Mouse (Mus musculus): Measurements from ENCODE around the gene Esrrb. TPM values are rescaled to one million over a fixed set of nuclear protein-coding genes. Genes with fewer than 3 reads are reported as not detected.
A peak's percentile ranks its signal among the peaks of the same experiment; 100 is the strongest.

Esrrb gene
- polyA plus RNA-seq, 1 experiment from 2014 or later, result 0.45 TPM

DNA sequence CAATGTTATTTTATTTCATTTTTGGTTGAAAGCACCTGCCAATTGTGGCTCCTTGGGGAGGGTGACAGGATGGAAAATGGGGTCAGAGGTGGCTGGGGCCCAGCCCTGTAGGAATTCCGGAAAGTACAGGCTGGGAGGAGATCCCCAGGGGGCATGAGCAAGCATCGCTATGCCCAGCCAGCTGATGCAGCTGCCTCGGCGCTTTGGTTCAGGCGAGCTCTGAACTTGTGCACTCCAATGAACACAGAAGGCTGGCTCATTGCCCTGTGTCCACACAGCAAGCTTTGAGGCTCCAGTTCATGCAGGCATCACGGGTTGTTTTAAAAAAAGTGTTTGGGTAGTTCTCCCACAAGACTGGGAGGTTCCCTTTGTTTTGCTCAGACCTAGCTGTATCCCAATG lies 156.8 kb downstream of the Esrrb start:
- ATAC-seq, result no peak
- peaks cover 13% of the 10 kb centered on the region for H3K27me3 ChIP-seq
- CTCF ChIA-PET, result no interaction called here
- POLR2A ChIA-PET, result no interaction called here
- in situ Hi-C loops (cut with MboI; ENCODE audit: low pct_unique_long_range_greater_than_20kb), result no loop called here
- TF ChIP-seq CTCF (IDR thresholded peaks at IDR 0.05), result no peak
- DNase-seq (ENCODE audit: low read depth, low spot score), result no peak

GRCm38 (mm10) chr12:86518746-86519145 lies 157.8 kb downstream of the Esrrb start:
- in situ Hi-C loops (cut with MboI; ENCODE audit: low pct_unique_long_range_greater_than_20kb), result no loop called here
- peaks cover 13% of the 10 kb centered on the region for H3K27me3 ChIP-seq
- ChIA-PET CTCF (no interaction called here), POLR2A (no interaction called here)
- no peak for TF ChIP-seq CTCF (IDR thresholded peaks at IDR 0.05)
- DNase-seq (ENCODE audit: low read depth, low spot score) (no peak), ATAC-seq (no peak)

- ChIA-PET CTCF (no interaction called here), POLR2A (no interaction called here)
- no peak for TF ChIP-seq CTCF (IDR thresholded peaks at IDR 0.05)
- peaks cover 11% of the 10 kb centered on the region for H3K27me3 ChIP-seq
- ATAC-seq (no peak), DNase-seq (ENCODE audit: low read depth, low spot score) (no peak)
- in situ Hi-C loops (cut with MboI; ENCODE audit: low pct_unique_long_range_greater_than_20kb), result no loop called here
These were observed 173.4 kb downstream of the Esrrb start for GRCm38 (mm10) chr12:86534283-86534682.

DNA sequence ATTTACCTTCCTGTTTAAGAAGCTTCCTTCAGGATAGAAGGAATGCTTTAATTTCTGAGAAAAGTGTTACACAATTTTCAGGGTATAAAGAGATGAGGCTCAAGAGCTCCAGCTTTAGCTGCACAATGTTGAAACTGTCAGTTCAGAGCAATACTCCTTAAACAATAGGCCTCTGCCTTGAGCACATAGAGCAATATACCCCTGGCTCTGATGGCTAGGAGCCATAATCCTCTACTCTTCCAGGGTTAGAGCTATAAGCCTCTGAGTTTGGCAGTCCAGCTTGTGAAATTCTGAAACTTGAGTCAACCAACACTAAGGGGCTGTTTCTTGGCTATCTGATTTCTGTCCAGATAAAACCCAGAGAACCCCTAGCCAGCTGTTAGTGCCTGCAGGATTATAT lies 176.9 kb downstream of the Esrrb start:
- ATAC-seq, result no peak
- ChIA-PET POLR2A (no interaction called here), CTCF (no interaction called here)
- TF ChIP-seq CTCF (IDR thresholded peaks at IDR 0.05), result no peak
- peaks cover 30% of the 10 kb centered on the region for H3K27me3 ChIP-seq
- DNase-seq (ENCODE audit: low read depth, low spot score), result no peak
- in situ Hi-C loops (cut with MboI; ENCODE audit: low pct_unique_long_range_greater_than_20kb), result no loop called here

DNA sequence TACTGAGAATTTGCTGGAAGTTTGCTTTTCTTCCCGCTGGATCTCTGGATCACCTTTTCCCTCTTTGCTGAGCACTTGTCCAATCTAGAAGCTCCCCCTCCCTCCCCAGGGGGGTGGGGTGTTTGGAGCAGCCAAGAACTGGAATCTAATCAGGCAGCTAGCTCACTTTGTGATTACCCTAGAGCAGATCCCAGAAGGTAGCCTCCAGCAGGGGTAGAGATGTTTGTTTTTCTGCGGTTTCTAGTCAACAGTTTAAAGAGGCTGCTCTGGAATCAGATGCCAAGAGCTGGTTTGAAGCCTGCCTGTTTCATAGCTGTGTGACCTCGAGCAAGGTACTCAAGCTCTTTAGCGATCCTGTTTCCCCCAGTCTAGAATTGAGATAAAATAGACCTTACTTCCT lies 177.8 kb downstream of the Esrrb start:
- DNase-seq (ENCODE audit: low read depth, low spot score), result no peak
- ATAC-seq, result no peak
- TF ChIP-seq CTCF (IDR thresholded peaks at IDR 0.05), result no peak
- peaks cover 30% of the 10 kb centered on the region for H3K27me3 ChIP-seq
- ChIA-PET CTCF (no interaction called here), POLR2A (no interaction called here)
- in situ Hi-C loops (cut with MboI; ENCODE audit: low pct_unique_long_range_greater_than_20kb), result no loop called here

GRCm38 (mm10) chr12:86539511-86539910 lies 178.6 kb downstream of the Esrrb start:
- ATAC-seq (no peak), DNase-seq (ENCODE audit: low read depth, low spot score) (no peak)
- ChIA-PET CTCF (no interaction called here), POLR2A (no interaction called here)
- H3K27me3 ChIP-seq, result peaks cover 30% of the 10 kb centered on the region
- no peak for TF ChIP-seq CTCF (IDR thresholded peaks at IDR 0.05)
- in situ Hi-C loops (cut with MboI; ENCODE audit: low pct_unique_long_range_greater_than_20kb), result no loop called here

- peaks cover 10% of the 10 kb centered on the region for H3K27me3 ChIP-seq
- DNase-seq (ENCODE audit: low read depth, low spot score) (no peak), ATAC-seq (no peak)
- ChIA-PET POLR2A (no interaction called here), CTCF (no interaction called here)
- in situ Hi-C loops (cut with MboI; ENCODE audit: low pct_unique_long_range_greater_than_20kb), result no loop called here
- no peak for TF ChIP-seq CTCF (IDR thresholded peaks at IDR 0.05)
These were observed 186.9 kb downstream of the Esrrb start for GRCm38 (mm10) chr12:86547808-86548207.

DNA sequence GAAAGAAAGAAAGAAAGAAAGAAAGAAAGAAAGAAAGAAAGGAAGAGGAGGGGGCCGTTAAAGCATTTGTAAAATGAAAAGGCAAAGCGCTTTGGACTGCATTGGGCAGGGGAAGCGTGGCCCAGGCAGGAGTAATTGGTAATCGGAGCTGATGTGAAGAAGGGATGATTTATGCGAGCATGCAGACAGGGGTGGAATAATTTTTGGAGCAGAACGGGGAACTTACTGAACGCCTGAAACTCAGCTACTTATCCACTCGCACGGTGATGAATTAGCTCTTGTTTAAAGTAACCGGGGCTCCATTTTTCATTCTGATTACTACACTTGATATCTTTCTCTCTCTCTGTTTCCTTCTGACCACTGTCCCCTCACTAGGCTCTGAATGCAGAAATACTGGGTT lies 192.1 kb downstream of the Esrrb start:
- in situ Hi-C loops (cut with MboI; ENCODE audit: low pct_unique_long_range_greater_than_20kb), result no loop called here
- CTCF ChIA-PET, result no interaction called here
- ATAC-seq (no peak), DNase-seq (ENCODE audit: low read depth, low spot score) (no peak)
- H3K27me3 ChIP-seq, result peaks cover 17% of the 10 kb centered on the region
- no peak for TF ChIP-seq CTCF (IDR thresholded peaks at IDR 0.05)
- POLR2A ChIA-PET, result no interaction called here

GRCm38 (mm10) chr12:86556796-86557517 lies 196.0 kb downstream of the Esrrb start:
- POLR2A ChIA-PET, result no interaction called here
- in situ Hi-C loops (cut with MboI; ENCODE audit: low pct_unique_long_range_greater_than_20kb), result no loop called here
- no peak for ATAC-seq

DNA sequence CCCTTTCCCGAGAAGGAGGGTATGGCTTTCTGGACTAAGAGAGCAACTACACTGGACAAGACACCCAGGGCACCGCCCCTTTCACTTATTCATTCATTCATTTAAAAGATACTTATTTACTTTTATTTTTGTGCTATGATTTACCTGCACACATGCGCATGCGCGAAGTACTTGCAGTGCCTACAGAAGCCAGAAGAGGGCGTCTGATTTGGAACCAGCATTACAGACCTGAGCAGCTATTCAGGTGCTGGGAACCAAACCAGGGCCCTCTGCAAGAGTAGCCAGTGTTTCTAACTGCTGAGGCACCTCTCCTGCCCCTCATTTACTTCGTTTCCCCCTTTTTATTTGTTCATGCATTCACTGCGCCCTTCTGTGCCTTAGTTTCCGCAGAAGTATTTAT lies 198.0 kb downstream of the Esrrb start:
- in situ Hi-C loops (cut with MboI; ENCODE audit: low pct_unique_long_range_greater_than_20kb), result no loop called here
- no peak for ATAC-seq
- peak; percentile 24 for TF ChIP-seq CTCF (IDR thresholded peaks at IDR 0.05)
- ChIA-PET CTCF (no interaction called here), POLR2A (no interaction called here)
- no peak for DNase-seq (ENCODE audit: low read depth, low spot score)
- H3K27me3 ChIP-seq, result peaks cover 37% of the 10 kb centered on the region

More at GRCm38 (mm10) chr12:86556796-86557517, 196.0 kb downstream of the Esrrb start:
- CTCF ChIA-PET, result no interaction called here
- peaks cover 27% of the 10 kb centered on the region for H3K27me3 ChIP-seq
- no peak for DNase-seq (ENCODE audit: low read depth, low spot score)
- TF ChIP-seq CTCF (IDR thresholded peaks at IDR 0.05), result no peak

DNA sequence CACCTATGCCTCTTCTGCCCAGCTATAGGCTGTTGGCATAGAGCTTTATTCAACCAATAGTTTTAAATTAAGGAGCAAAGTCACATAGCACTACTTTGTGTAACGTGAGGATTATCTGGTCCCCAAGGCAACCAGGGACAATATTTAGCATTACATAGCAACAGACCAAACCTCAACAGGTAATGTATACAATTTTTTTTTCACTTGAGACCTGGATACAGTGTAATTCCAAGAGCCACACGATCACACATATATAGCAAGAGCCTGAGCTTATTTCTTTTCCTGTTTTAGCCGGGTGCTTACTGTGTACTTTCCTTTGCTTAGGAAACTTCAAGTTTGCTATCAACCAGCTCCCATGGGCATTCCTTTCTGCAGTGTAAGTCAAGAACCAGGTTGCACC lies 201.8 kb downstream of the Esrrb start:
- TF ChIP-seq CTCF (IDR thresholded peaks at IDR 0.05), result no peak
- ATAC-seq (no peak), DNase-seq (ENCODE audit: low read depth, low spot score) (no peak)
- POLR2A ChIA-PET, result no interaction called here
- in situ Hi-C loops (cut with MboI; ENCODE audit: low pct_unique_long_range_greater_than_20kb), result no loop called here
- H3K27me3 ChIP-seq, result peaks cover 28% of the 10 kb centered on the region
- CTCF ChIA-PET, result no interaction called here

GRCm38 (mm10) chr12:86565996-86566395 lies 205.1 kb downstream of the Esrrb start:
- POLR2A ChIA-PET, result no interaction called here
- CTCF ChIA-PET, result no interaction called here
- ATAC-seq (no peak), DNase-seq (ENCODE audit: low read depth, low spot score) (no peak)
- peaks cover 33% of the 10 kb centered on the region for H3K27me3 ChIP-seq
- TF ChIP-seq CTCF (IDR thresholded peaks at IDR 0.05), result no peak
- in situ Hi-C loops (cut with MboI; ENCODE audit: low pct_unique_long_range_greater_than_20kb), result no loop called here

Other genes with a start within 250 kb of the Esrrb start
- gene Gpatch2l, start 119.3 kb upstream of the Esrrb start, polyA plus RNA-seq (2021), result 15.6 TPM

Data from Patski (cell line).